13 mouse cellular contexts compared by ENCODE assay signal in genomic region chr5:130614209-130614608, GRCm38 (mm10).
DNase-seq lines count a peak whose midpoint lies in the region; ATAC-seq and TF ChIP-seq lines count a peak whose summit lies in the region.
"Had no signal": no experiment of that assay in that cellular context is flagged by ENCODE, and none has a peak within 500 bp of the region (broad histone marks: within the 10 kb centered on the region; RNA-seq: fewer than 3 reads in every experiment).

No protein-coding gene starts in this region.

- no peak for TF ChIP-seq POLR2A in brain, embryonic 14.5 days (IDR thresholded peaks at IDR 0.05; ENCODE audit: borderline replicate concordance, extremely low read depth, insufficient read depth, insufficient read length, poor library complexity, severe bottlenecking)

- H3K9ac ChIP-seq in kidney, postnatal 0 days (ENCODE audit: low read depth, low read length), result no peak overlapping the region
- H3K9ac ChIP-seq: heart, embryonic 13.5 days; hindbrain, embryonic 15.5 days; liver, embryonic 12.5 days had no signal

- no peak for ATAC-seq in kidney, postnatal 0 days (replicated peaks; ENCODE audit: low FRiP score, low read depth)
- ATAC-seq: liver, embryonic 12.5 days; Patski had no signal

- no peak for TF ChIP-seq CTCF in kidney, postnatal 0 days (IDR thresholded peaks at IDR 0.05; ENCODE audit: low read depth)
- no peak for TF ChIP-seq CTCF in brain, embryonic 14.5 days (IDR thresholded peaks at IDR 0.05; ENCODE audit: borderline replicate concordance, extremely low read depth, insufficient read depth, insufficient read length)

- 45% methylated on average over 3 of the region's 3 CpGs for WGBS in kidney, postnatal 0 days

- peak; percentile 9 for DNase-seq in adrenal gland, postnatal 10 days
- DNase-seq in adrenal gland, postnatal 25 days, result no peak
- DNase-seq in kidney, postnatal 0 days (ENCODE audit: low spot score), result peak; percentile 11
- no peak for DNase-seq in kidney, adult 18-20 months
- peak; percentile 26 for DNase-seq in brain, embryonic 14.5 days (ENCODE audit: low read depth)
- DNase-seq in cerebellum, postnatal 25 days, result peak; percentile 63 to 80
- DNase-seq in embryo, embryonic 9.5 days (ENCODE audit: extremely low spot score), result no peak
- no peak for DNase-seq in spleen, postnatal 36 days (ENCODE audit: low spot score in 2 of 2)
- DNase-seq: kidney, adult 2 months had no signal

- H3K27ac ChIP-seq in kidney, postnatal 0 days, result no peak overlapping the region
- H3K27ac ChIP-seq: heart, embryonic 13.5 days; hindbrain, embryonic 15.5 days; liver, embryonic 12.5 days had no signal

- H3K27me3 ChIP-seq in kidney, postnatal 0 days (ENCODE audit: insufficient read depth, low read length), result no peaks in the 10 kb centered on the region
- H3K27me3 ChIP-seq: heart, embryonic 13.5 days; hindbrain, embryonic 15.5 days; liver, embryonic 12.5 days; Patski had no signal

- no peaks in the 10 kb centered on the region for H3K9me3 ChIP-seq in kidney, postnatal 0 days (replicated peaks; ENCODE audit: low read length)
- H3K9me3 ChIP-seq: hindbrain, embryonic 15.5 days had no signal

- H3K4me2 ChIP-seq in kidney, postnatal 0 days (ENCODE audit: low read length), result no peak overlapping the region
- H3K4me2 ChIP-seq: heart, embryonic 13.5 days; hindbrain, embryonic 15.5 days; liver, embryonic 12.5 days had no signal

- H3K4me3 ChIP-seq in kidney, postnatal 0 days (replicated peaks; ENCODE audit: low read depth, low read length), result no peak overlapping the region
- H3K4me3 ChIP-seq: heart, embryonic 13.5 days; hindbrain, embryonic 15.5 days; liver, embryonic 12.5 days had no signal

- no peaks in the 10 kb centered on the region for H3K4me1 ChIP-seq in kidney, postnatal 0 days (replicated peaks; ENCODE audit: insufficient read depth, low read length)
- H3K4me1 ChIP-seq: heart, embryonic 13.5 days; hindbrain, embryonic 15.5 days; liver, embryonic 12.5 days had no signal

- no peaks in the 10 kb centered on the region for H3K36me3 ChIP-seq in kidney, postnatal 0 days (ENCODE audit: insufficient read depth, low read length)
- H3K36me3 ChIP-seq: heart, embryonic 13.5 days; hindbrain, embryonic 15.5 days; liver, embryonic 12.5 days had no signal

Comparison
In these comparisons a context has a peak if more than half of its experiments do, and no peak if none do; other contexts are left out.
1. DNase-seq: peak in adrenal gland, postnatal 10 days (single experiment), kidney, postnatal 0 days (single experiment), brain, embryonic 14.5 days (single experiment) and cerebellum, postnatal 25 days (2 of 2); none in adrenal gland, postnatal 25 days (single experiment), kidney, adult 18-20 months (single experiment), embryo, embryonic 9.5 days (single experiment) and spleen, postnatal 36 days (0 of 2).